Mouse (Mus musculus) stomach, embryonic 16.5 days (tissue): ENCODE measurements around the gene Hdac7. TPM values are rescaled to one million over a fixed set of nuclear protein-coding genes. Genes with fewer than 3 reads are reported as not detected.

ENCODE experiments used
- ATAC-seq: fragments of 200-750 bp; cut with Nextera tagmentation; 2 replicates; pipeline ENCODE4 v1.8.0; 2017; ENCODE audit warnings: moderate number of reproducible peaks, moderate TSS enrichment; ENCODE audit not compliant: insufficient read depth, low FRiP score
- H3K27ac ChIP-seq: fragments of 300-500 bp; sonication (generic); 2 replicates; pipeline ENCODE4 v1.5.1; 2014; ENCODE audit warnings: low read length
- H3K27me3 ChIP-seq: fragments of 300-500 bp; sonication (generic); 2 replicates; pipeline ENCODE4 v1.6.1; 2014; ENCODE audit warnings: low read length, control low read depth, mixed read lengths; ENCODE audit not compliant: control insufficient read depth, insufficient read depth
- H3K36me3 ChIP-seq: fragments of 300-500 bp; sonication (generic); 2 replicates; pipeline ENCODE4 v1.6.1; 2014; ENCODE audit warnings: low read length; ENCODE audit not compliant: control insufficient read depth, insufficient read depth
- H3K4me1 ChIP-seq: fragments of 300-500 bp; sonication (generic); 2 replicates; pipeline ENCODE4 v1.6.1; 2014; ENCODE audit warnings: low read length, control low read depth, mixed read lengths; ENCODE audit not compliant: control insufficient read depth, insufficient read depth
- H3K4me2 ChIP-seq: fragments of 300-500 bp; sonication (generic); 2 replicates; pipeline ENCODE4 v1.6.1; 2014; ENCODE audit warnings: low read depth, low read length, mixed read lengths
- H3K4me3 ChIP-seq: fragments of 300-500 bp; sonication (generic); replicated peaks from 2 replicates; pipeline ENCODE4 v1.5.1; 2014; ENCODE audit warnings: mild to moderate bottlenecking, low read length
- H3K9ac ChIP-seq: fragments of 300-500 bp; sonication (generic); 2 replicates; pipeline ENCODE4 v1.6.1; 2014; ENCODE audit warnings: low read length
- H3K9me3 ChIP-seq: fragments of 300-500 bp; sonication (generic); replicated peaks from 2 replicates; pipeline ENCODE4 v1.6.1; 2016; ENCODE audit warnings: low read length, control low read depth; ENCODE audit not compliant: control insufficient read depth
- WGBS: fragments of 180-500 bp; shearing (Covaris S2); extraction: QIAGEN DNeasy Blood & Tissue Kit; methylation state at CpG from one replicate; pipeline ENCODE4 v1.1.7; 2014; 5-methylcytosine and 5-hydroxymethylcytosine counted together
- polyA plus RNA-seq: library from polyadenylated mRNA; unstranded; fragments of >200 nt; fragmentation: Nextera tagmentation; extraction: Ambion mirVana; gene quantifications from 2 replicates; pipeline ENCODE4 v1.2.1, GENCODE M21; 2015

Hdac7 gene
- 20.4 and 23.2 TPM in 2 replicates for polyA plus RNA-seq

- Histone ChIP-seq H3K27ac (no peak within 1 kb of the TSS), H3K27me3 (no peaks in the 10 kb centered on the region), H3K9ac (no peak within 1 kb of the TSS), H3K4me3 (no peak within 1 kb of the TSS), H3K4me2 (no peak within 1 kb of the TSS), H3K36me3 (no peaks in the 10 kb centered on the region), H3K4me1 (peaks cover 11% of the 10 kb centered on the region), H3K9me3 (no peaks in the 10 kb centered on the region)
- no peak for ATAC-seq
- 66% methylated on average over 19 of the region's 19 CpGs for WGBS
These were observed at the start of gene Hdac7 for GRCm38 (mm10) chr15:97844037-97845034. Gene Hdac7 (minus strand): TSS chr15:97844502.

GRCm38 (mm10) chr15:97892506-97892905 lies 48.2 kb upstream of the Hdac7 start:
- no peaks in the 10 kb centered on the region for H3K27me3 ChIP-seq
- H3K9me3 ChIP-seq = no peaks in the 10 kb centered on the region
- no peak for ATAC-seq
- H3K4me2 ChIP-seq = no peak overlapping the region
- H3K36me3 ChIP-seq = no peaks in the 10 kb centered on the region
- 43% methylated on average over 8 of the region's 8 CpGs for WGBS
- H3K4me1 ChIP-seq = no peaks in the 10 kb centered on the region
- H3K4me3 ChIP-seq = no peak overlapping the region
- no peak overlapping the region for H3K27ac ChIP-seq
- H3K9ac ChIP-seq = no peak overlapping the region

DNA sequence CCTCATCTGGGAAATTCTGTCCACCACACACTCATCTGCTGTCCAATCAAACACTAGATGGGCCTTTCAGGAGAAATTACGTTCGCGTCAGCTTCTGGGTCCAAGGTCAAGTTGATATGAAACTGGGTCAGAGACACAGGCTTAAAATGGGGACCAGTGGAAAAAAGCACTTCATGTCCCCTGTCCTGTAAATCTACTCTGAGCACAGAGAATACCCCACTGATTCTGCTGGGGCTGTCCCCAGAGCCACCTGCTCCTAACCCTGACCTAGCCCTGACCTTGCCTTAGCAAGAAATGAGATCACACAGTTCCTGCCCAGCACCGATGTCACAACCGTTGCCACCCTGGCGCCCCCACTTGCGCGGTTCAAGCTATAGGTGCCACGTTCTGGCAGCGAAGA lies 46.1 kb upstream of the Hdac7 start:
- ATAC-seq = no peak
- H3K27ac ChIP-seq = no peak overlapping the region
- WGBS = 84% methylated on average over 10 of the region's 10 CpGs
- no peak overlapping the region for H3K4me2 ChIP-seq
- no peaks in the 10 kb centered on the region for H3K4me1 ChIP-seq
- H3K9ac ChIP-seq = no peak overlapping the region
- H3K36me3 ChIP-seq = no peaks in the 10 kb centered on the region
- H3K4me3 ChIP-seq = no peak overlapping the region
- no peaks in the 10 kb centered on the region for H3K9me3 ChIP-seq
- H3K27me3 ChIP-seq = no peaks in the 10 kb centered on the region

- 64% methylated on average over 11 of the region's 11 CpGs for WGBS
- no peak overlapping the region for H3K27ac ChIP-seq
These were observed 45.7 kb upstream of the Hdac7 start for GRCm38 (mm10) chr15:97890017-97890416.

GRCm38 (mm10) chr15:97887541-97888016 lies 43.3 kb upstream of the Hdac7 start:
- 79% methylated on average over 10 of the region's 10 CpGs for whole genome bisulfite sequencing
- no peaks in the 10 kb centered on the region for H3K36me3 ChIP-seq
- no peaks in the 10 kb centered on the region for H3K9me3 ChIP-seq
- no peak overlapping the region for H3K4me2 ChIP-seq
- H3K4me1 ChIP-seq = no peaks in the 10 kb centered on the region
- H3K27ac ChIP-seq = no peak overlapping the region
- no peaks in the 10 kb centered on the region for H3K27me3 ChIP-seq
- no peak overlapping the region for H3K4me3 ChIP-seq
- no peak for ATAC-seq
- H3K9ac ChIP-seq = no peak overlapping the region

More at GRCm38 (mm10) chr15:97890017-97890416, 45.7 kb upstream of the Hdac7 start:
- H3K9me3 ChIP-seq = no peaks in the 10 kb centered on the region
- no peak overlapping the region for H3K9ac ChIP-seq
- H3K4me2 ChIP-seq = no peak overlapping the region
- no peak overlapping the region for H3K4me3 ChIP-seq
- H3K36me3 ChIP-seq = no peaks in the 10 kb centered on the region
- H3K27me3 ChIP-seq = no peaks in the 10 kb centered on the region
- H3K4me1 ChIP-seq = no peaks in the 10 kb centered on the region
- no peak for ATAC-seq

- Histone ChIP-seq H3K4me1 (no peaks in the 10 kb centered on the region), H3K27ac (no peak overlapping the region), H3K9ac (no peak overlapping the region), H3K4me2 (no peak overlapping the region), H3K9me3 (no peaks in the 10 kb centered on the region), H3K36me3 (no peaks in the 10 kb centered on the region), H3K27me3 (no peaks in the 10 kb centered on the region), H3K4me3 (no peak overlapping the region)
- WGBS = 88% methylated on average over 8 of the region's 8 CpGs
- ATAC-seq = no peak
These were observed 37.1 kb upstream of the Hdac7 start for GRCm38 (mm10) chr15:97881423-97881822.

- no peak overlapping the region for H3K4me2 ChIP-seq
- H3K36me3 ChIP-seq = no peaks in the 10 kb centered on the region
- no peaks in the 10 kb centered on the region for H3K4me1 ChIP-seq
- H3K27ac ChIP-seq = no peak overlapping the region
- no peak overlapping the region for H3K4me3 ChIP-seq
- 65% methylated on average over 9 of the region's 9 CpGs for WGBS
- no peaks in the 10 kb centered on the region for H3K27me3 ChIP-seq
- no peak for ATAC-seq
- H3K9ac ChIP-seq = no peak overlapping the region
- H3K9me3 ChIP-seq = no peaks in the 10 kb centered on the region
These were observed 36.1 kb upstream of the Hdac7 start for GRCm38 (mm10) chr15:97880441-97880840.

DNA sequence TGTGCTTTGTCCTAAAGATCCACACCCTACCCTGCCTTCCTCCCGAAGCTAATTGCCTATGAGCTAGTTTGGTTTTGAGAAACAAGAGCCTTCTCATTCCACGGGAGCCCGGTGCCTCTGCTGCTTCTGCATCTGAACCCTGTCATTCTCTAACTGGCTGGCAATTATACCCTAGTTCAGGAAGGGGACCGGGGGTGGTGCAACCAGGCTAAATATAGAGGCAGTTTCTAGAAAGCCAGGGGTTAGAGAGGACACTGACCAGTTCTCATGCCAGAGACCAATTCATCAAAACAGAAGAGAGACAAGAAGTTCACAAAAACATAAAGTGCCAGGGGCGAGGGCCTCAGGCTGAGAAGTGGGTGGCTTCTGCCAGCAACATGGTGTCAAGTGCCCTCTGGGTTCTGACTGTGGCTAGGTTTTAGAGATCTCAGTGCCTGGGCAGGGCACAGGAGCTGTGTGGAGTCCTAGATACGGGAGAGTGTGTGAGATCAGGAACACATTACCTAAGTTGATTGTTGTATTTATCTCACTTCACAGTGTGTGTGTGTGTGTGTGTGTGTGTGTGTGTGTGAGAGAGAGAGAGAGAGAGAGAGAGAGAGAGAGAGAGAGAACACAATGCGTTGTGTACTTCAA lies 34.5 kb upstream of the Hdac7 start:
- H3K27ac ChIP-seq = no peak overlapping the region
- no peak overlapping the region for H3K4me2 ChIP-seq
- 52% methylated on average over 7 of the region's 7 CpGs for WGBS
- H3K4me1 ChIP-seq = no peaks in the 10 kb centered on the region
- H3K27me3 ChIP-seq = no peaks in the 10 kb centered on the region
- ATAC-seq = no peak
- no peaks in the 10 kb centered on the region for H3K9me3 ChIP-seq
- no peak overlapping the region for H3K9ac ChIP-seq
- no peak overlapping the region for H3K4me3 ChIP-seq
- H3K36me3 ChIP-seq = no peaks in the 10 kb centered on the region

- H3K27ac ChIP-seq = no peak overlapping the region
- 0 out of 2 replicates have a peak, but pooled peaks cover 2% of the 10 kb centered on the region for H3K4me1 ChIP-seq
- H3K27me3 ChIP-seq = no peaks in the 10 kb centered on the region
- H3K9me3 ChIP-seq = no peaks in the 10 kb centered on the region
- 80% methylated on average over 8 of the region's 8 CpGs for WGBS
- no peak; the same call in 1 of the 2 replicates for ATAC-seq
- H3K4me3 ChIP-seq = no peak overlapping the region
- no peak overlapping the region for H3K4me2 ChIP-seq
- no peaks in the 10 kb centered on the region for H3K36me3 ChIP-seq
- H3K9ac ChIP-seq = no peak overlapping the region
These were observed 31.5 kb upstream of the Hdac7 start for GRCm38 (mm10) chr15:97875784-97876183.
